In the genomic region with DNA sequence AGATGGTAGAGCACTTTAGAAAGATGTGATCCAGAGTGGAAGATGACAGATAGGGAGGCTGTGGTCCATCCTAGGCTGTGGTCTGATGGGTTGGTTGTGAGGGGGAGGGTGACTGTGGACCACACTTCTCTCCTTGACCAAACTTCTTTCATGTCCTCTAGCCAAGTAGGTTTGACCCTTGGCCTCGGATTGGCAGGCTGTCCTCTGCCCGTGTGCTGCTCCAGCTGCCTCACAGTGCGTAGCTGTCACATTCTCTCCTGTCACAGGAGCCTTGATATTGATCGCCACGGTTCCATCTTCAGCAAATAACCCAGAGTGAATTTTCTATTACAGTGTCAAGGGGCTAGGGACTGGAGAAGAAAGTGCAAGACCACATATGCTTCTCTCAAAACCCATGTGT, we compare ENCODE assay signal across 18 mouse cellular contexts.
"Had no signal": no experiment of that assay in that cellular context is flagged by ENCODE, and none has a peak within 500 bp of the region (broad histone marks: within the 10 kb centered on the region; RNA-seq: fewer than 3 reads in every experiment).

No protein-coding gene starts in this region.

- H3K36me3 ChIP-seq: midbrain, embryonic 10.5 days; midbrain, embryonic 12.5 days; neural tube, embryonic 13.5 days; neural tube, embryonic 15.5 days had no signal

- H3K4me1 ChIP-seq: midbrain, embryonic 12.5 days had no signal

- H3K4me3 ChIP-seq: midbrain, embryonic 10.5 days; midbrain, embryonic 12.5 days; myocyte; neural tube, embryonic 13.5 days; neural tube, embryonic 15.5 days had no signal

- DNase-seq: lung, adult 18-20 months; lung, embryonic 14.5 days; lung, postnatal 10 days; lung, postnatal 4 days; midbrain, embryonic 14.5 days; right cerebral cortex, adult 18-20 months; right cerebral cortex, postnatal 25 days; right cerebral cortex, postnatal 4 days; spleen, adult 18-20 months; thymus, adult 18-20 months; thymus, postnatal 14 days; thymus, postnatal 36 days had no signal

- H3K4me2 ChIP-seq: lung, embryonic 14.5 days; midbrain, embryonic 12.5 days; neural tube, embryonic 13.5 days; neural tube, embryonic 15.5 days had no signal

- H3K27ac ChIP-seq: midbrain, embryonic 10.5 days; midbrain, embryonic 12.5 days; neural tube, embryonic 13.5 days; neural tube, embryonic 15.5 days had no signal

- H3K9me3 ChIP-seq: midbrain, embryonic 12.5 days; neural tube, embryonic 15.5 days had no signal

- H3K27me3 ChIP-seq: midbrain, embryonic 12.5 days; neural tube, embryonic 13.5 days; neural tube, embryonic 15.5 days had no signal

- H3K9ac ChIP-seq: lung, embryonic 14.5 days; midbrain, embryonic 12.5 days; neural tube, embryonic 13.5 days; neural tube, embryonic 15.5 days had no signal

- ATAC-seq: midbrain, embryonic 16.5 days had no signal
